Mouse (Mus musculus) gastrocnemius, postnatal 10 days (tissue): ENCODE results near the gene Rps6ka5. TPM values are rescaled to one million over a fixed set of nuclear protein-coding genes. Genes with fewer than 3 reads are reported as not detected.

Experiments
- DNase-seq: peaks from one replicate; pipeline ENCODE4 v3.0.0; 2021; ENCODE audit warnings: mixed read lengths
- long read RNA-seq, 2 experiments: library from polyadenylated mRNA; stranded (forward); transcript quantifications; one replicate each; pipeline ENCODE4 v2.0.0; 2021
- total RNA-seq, 2 experiments: library from RNA; stranded (reverse); gene quantifications; 2 replicates each; pipeline ENCODE4 v1.2.3; 2021

The Rps6ka5 gene
- total RNA-seq = 10 to 100 TPM; 10.4 to 11.5 TPM
- long read RNA-seq, experiment 1, full-length matches to known transcripts = 6 of 10 reads
- long read RNA-seq, experiment 1, partial matches to known transcripts = 0 of 10 reads
- long read RNA-seq, experiment 1, other reads (novel, unspliced or antisense) = 4 of 10 reads
- long read RNA-seq, experiment 2, full-length matches to known transcripts = 8 of 11 reads
- long read RNA-seq, experiment 2, partial matches to known transcripts = 1 of 11 reads
- long read RNA-seq, experiment 2, other reads (novel, unspliced or antisense) = 2 of 11 reads

DNA sequence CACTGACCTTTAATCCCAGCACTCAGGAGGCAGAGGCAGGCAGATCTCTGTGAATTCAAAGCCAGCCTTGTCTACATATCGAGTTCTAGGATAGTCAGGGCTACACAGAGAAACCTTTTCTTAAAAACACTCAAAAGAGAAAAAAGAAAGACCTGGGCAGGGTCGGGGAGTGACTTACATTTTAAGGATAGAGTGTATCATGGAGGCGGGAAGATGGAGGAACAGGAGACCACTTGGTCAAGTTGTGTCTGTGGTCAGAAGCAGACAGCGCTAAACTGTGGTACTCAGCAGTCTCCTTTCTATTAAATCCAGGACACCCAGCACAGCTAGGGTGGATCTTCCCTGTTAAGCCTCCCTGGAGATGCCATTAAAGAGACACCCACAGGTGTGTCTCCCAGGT is at the start of gene Rps6ka5:
Gene Rps6ka5 (minus strand): TSS at position 333 of the 400 bp plus-strand sequence.
- no peak for DNase-seq

DNA sequence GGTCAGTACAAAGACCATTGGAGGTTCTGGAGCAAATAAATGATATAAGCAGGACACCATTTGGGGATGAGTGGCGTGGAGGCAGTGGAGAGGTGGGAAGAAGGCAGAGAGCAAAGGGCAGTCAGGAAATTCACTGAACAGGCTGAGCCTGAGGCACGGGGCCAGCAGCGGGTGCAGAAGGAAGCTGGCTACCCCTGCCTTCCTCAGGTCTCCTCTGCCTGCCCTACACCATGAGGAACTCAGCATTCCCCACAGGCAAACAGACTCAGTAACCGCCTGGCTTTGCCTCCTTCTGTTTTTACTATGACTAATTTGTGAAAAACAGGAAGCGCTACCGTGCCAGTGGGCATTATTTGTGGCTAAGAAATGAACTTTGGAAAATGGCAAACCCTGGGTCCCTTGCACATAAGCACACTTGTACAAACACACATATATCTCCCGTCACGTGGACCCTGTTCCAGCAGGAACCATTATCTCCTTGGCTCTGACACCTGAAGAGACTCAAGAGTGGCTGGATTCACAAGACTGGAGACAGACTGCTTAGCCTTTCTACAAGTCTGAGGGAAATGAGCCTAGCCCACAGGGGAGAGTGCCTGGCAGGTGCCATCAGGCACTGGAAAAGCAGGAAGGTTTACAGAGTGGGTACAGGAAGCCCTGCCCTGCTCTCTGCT is 49.3 kb upstream of the Rps6ka5 start:
- no peak for DNase-seq

DNA sequence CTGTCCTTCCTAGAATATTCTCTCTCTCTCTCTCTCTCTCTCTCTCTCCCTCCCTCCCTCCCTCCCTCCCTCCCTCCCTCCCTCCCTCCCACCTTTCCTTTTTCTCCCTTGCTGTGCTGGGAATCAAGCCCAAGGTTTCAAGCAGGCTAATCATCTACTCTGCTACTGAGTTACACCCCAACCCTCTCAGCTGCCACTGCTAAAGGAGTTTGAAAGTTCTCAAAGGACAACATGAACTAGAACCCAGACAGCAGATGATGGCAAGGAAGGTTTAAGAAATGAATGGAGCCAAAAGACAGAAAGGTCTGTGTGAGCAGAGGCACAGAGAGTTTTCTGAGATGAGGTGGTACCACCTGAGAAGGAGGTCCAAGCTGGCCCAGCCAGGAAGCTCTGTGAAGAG is 48.5 kb upstream of the Rps6ka5 start:
- DNase-seq = no peak

DNA sequence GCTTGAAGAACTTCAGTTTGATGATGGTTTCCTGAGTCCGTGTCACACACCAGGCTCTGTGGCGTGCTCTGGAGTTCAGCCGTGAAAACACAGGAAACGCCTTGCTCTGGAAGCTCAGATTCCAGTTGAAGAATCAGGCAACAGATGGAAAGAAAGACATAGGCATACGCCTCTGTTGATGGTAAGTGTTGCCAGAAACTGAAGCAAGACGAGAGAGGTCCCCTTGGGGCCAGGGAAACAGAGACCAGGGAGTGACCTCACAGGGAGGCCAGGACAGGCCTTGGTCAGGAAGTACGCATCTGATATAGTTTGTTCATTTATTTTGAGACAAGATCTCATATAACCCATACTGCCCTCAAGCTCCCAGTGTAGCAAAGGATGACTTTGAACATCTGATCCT is 48.0 kb upstream of the Rps6ka5 start:
- no peak for DNase-seq

DNA sequence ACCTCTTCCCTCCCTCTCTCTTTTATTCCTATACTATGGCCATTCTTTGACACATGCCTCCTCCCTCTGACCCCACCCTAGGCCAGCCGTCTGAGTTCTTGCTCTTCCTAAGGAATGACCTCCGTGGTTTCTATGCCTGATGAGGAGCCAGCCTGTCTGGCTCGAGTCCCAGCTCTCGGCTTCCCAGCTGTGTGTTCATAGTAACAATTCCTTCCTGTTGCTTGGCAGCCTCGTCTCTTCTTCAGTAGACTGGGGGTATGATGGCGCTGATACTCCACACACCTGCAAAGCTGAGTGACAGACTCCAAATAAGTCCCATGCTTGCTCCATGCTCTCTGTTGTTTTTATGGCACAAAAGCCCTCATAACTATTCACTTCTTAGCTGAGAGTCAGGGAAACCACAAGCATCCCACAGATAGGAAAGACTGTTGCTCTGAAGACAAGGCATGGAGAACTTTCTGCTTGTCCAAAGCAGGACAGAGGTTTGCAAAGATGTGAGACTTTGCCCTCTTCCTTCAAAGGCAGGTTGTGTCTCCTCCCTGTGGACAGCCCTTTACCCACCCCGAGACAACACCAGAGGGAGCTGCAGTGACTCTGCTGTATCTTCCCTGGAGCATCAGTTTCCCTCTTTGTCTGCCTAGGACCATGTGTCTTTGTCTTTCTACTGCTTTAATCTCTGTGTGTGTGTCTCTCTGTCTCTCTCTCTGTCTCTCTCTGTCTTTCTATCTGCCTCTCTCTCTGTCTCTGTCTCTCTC is 45.6 kb upstream of the Rps6ka5 start:
- DNase-seq = peak; percentile 61

DNA sequence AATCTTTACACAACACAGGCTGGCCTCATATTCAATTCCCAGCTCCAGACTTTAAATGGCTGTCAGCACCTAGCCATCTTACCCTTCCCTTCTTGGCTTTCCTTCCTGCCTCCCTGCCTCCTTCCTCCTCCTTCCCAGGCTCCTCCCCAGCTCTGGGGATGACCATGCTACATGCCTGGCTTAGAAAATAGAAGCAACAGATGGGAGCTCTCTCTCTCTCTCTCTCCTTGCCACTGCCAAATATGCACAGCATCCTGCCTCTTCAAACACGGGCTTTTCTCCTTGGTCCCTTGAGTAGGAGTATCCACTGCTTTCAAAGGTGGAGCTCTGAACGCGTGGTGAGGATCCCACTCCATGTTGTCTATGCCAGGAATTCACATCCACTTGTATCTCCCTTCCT is 44.0 kb upstream of the Rps6ka5 start:
- no peak for DNase-seq

DNA sequence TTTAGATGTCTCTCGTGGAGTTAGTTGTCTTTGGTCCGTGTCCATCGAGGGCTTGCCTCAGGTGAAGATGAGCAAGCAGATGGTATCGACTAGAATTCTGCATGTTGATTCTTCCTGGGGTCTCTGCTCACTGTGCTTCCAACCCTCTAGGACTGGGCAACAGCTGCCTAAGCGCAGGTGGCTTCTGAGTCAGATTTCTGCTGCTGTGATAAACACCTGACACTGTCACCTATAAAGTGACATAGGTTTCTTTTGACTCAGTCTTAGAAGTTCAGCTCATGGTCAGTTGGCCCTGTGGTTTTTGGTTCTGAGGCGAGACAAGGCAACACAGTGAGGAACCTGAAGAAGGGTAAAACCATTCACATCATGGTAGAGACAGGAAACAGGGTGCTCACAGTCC is 43.1 kb upstream of the Rps6ka5 start:
- no peak for DNase-seq

DNA sequence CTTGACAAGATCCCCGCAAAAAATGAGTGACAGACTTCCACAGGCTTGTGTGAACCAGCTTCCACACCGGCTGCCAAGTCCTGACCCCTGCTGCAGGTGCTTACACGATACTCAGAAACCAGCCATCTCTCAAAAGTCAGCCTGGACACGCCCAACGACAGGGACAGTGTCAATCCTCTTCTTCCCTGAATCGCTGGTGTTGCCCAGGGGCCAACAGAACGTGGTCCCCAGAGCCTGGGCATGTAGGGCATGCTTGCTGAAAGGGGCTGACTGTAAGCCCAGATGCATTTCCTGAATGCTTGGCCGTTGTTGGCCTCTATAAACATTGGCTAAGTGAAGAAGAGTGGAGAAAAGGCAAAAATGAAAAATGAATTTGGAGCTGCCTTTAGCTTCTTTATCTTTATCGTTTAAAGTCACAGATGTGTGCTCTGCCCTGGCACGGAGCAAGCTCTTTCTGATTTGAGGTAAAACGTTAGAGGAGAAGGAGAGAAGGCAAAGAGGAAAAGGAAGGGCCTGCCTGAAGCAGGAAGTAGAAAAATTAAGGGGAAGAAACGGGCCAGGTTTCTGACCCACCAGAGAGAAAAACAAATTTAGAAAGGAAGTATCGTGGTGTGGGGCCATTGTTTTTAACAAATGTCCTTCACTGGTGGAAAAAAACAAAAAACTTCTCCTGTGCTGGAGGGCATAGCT is 37.7 kb upstream of the Rps6ka5 start:
- DNase-seq = no peak

DNA sequence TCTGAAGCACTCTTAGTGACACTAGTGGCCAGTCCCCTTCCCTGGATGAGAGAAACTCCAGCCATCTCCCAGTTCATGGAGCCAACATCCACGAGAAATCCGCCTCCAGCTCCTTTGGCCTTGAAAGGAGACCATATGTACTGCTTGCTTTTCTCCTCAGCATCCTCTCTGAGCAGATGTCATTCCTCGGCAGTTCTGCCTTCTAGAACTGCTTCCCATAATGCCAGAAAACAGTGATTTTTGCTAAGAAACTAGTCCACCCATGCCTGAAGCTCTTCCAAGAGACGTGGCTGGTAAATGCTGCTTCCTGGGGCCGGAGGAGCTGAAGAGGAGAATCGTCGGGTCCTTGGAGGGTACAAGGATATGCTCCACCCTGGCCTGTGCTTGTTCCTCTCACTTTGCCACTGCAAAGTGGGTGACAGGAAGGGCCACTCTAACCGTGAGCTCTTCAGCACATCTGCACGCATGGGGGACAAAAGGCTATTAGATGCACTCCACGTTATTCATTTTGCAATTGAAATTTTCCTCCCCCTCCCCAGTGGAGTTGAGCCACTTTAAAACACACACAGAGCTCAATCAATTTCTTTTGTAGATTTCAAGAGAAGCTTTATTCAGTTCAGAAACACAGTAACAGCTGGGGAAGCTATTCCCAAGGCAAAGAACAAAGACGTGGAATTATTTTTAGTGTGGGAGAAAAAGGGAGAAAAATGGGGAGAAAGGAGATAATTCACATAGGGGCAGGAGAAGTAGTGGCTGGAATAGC is 36.1 kb upstream of the Rps6ka5 start:
- no peak for DNase-seq

DNA sequence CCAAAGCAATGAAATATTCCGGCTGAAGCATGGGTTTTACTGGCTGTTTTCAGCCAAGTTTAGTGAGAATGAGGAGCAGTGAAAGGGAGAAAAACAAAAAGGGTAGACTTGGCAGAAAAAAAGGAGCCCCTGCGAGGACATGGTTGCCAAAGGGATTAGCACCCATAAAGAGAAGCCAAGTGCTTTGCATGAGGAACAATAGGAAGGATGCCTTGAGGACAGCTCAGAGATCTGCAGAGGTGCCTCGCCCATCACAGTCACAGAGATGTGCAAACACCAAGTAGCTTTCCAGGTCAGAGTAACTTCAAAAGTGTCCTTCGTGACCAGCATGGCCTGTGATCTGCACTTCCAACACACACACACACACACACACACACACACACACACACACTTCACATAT is 30.6 kb upstream of the Rps6ka5 start:
- no peak for DNase-seq

DNA sequence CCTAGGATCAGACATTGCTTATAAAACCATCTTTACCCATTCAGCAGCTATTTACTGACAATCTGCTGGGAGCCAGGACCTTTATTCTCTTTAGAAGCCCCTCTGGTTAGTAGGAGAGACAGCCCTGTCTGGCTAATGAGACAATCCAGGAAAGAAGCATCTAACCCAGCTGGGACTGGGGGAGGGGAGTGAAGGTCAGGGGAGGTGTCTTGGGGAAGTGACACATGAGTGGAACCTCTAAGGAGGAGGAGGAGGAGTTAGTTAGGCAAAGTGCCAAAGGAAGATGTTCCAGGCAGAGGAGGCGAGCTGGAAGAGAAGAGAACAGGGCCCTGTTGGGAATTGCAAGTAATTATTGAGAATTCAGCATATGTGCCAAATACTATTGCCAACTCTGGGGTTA is 26.9 kb upstream of the Rps6ka5 start:
- DNase-seq = no peak

DNA sequence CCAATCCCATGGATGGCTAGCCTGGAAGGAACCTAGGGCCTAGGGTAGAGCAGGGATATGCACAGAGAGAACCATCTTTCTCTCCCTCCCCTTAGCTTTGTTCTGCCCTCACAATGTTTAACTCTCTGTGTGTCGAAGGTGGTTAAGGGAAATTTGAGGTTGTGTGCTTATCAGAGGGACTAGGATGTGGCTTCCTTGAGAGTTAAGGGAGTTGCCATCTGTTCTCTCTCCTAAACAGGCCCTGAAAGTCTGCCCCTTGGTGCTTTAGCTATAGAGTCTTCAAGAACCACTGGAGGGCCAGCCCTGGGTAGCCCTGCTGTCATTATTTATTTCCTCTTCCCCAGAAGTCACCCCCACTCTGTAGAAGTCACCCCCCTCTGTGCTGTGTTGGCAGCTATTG is 26.2 kb upstream of the Rps6ka5 start:
- DNase-seq = no peak

DNA sequence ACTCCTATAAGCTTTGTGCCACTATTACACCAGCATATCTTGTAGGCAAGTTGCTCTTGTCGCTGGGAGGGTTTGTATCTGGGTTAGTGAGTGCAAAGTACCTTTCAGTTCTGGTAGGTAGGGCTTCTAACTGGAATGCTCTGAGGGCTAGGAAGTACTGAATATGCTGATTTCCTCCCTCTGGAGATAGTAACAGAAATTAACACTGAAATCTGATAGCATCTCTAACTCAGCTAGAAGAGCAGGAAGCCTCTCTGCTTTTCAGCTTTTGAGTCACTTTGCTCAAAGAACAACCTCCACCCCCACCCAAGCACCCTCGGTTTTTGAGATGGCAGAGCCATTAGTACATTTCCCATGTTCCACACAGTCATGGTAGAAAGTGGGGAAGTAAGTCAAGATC is 15.7 kb upstream of the Rps6ka5 start:
- no peak for DNase-seq

DNA sequence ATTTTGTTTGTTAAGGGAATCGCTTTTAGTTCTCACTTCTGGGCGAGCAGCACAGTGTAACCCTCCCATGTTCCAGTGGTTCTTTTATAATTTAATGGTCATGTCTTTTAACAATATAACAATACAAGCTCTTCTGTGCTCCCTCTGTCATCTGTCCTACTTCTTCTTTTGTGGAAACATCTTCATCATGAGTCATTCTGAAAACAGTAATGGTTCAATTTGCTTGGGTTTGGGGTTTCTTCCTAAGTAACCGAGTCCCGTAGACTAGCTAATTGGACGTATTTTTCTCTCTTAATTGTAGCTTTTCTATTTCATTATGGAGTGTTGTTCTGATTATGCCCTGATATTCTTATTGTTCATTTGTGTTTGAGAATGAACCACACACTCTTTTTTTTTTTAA is 13.5 kb upstream of the Rps6ka5 start:
- DNase-seq = no peak

DNA sequence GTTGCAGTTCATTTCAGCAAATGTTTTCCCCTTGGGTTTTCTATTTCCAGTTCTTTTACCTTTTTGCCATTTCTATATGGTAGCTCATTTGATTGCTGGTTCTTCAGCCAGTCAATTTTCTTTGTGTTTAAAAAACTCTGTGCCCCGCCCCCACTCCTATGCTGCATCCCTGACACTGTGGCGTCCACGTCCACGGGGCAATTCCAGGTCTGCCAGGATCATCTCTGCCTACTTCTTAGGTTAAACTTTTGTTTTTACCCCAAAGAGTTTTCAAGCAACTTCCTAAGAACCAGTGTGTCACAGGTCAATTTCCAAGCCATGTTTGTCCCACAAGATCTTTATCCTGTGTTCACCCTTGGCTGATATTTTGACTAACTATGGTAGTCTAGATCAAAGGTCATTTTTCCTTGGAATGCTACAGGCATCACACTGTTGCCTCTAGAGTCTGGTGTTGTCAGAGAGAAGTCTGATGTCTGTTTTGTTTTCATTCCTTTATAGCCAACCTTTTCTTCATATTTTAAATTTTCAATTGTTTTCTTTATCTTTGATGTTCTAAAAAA is 12.3 kb upstream of the Rps6ka5 start:
- DNase-seq = no peak

DNA sequence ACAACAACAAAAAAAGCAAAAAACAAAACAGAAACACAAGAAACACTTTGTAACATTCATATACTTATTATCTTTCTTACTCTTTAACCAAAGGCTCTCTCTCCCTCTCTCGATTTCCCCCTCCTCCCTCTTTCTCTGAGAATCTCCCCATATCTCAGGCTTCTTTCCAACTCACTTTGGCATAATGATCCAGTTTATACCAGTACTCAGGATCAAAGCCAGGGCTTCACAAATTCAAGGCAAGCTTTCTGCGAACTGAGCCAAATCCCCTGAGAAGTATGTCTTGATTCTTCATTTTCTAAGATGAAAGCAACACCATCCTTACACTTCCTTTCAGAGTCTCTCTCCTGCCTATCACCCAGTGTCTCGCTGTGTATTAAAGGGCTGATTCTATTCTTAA is 11.7 kb upstream of the Rps6ka5 start:
- no peak for DNase-seq

DNA sequence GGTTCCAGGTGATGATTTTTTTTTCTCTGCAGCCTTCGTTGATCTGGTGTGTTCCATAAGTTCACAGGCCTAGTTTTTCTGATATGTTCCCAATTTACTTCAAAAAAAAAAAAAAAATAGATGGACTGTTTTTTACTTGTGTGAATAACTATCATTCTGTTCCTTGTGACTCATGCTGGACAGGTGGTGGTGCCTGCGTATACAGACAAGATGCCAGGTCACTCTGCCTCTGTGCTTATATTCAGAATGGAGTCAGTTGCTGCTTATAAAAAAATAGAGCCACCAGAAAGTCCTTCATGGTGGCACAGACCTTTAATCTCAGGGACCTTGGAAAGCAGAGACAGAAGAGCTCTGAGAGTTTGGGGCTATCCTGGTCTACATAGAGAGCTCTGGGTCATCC is 8.8 kb upstream of the Rps6ka5 start:
- no peak for DNase-seq

DNA sequence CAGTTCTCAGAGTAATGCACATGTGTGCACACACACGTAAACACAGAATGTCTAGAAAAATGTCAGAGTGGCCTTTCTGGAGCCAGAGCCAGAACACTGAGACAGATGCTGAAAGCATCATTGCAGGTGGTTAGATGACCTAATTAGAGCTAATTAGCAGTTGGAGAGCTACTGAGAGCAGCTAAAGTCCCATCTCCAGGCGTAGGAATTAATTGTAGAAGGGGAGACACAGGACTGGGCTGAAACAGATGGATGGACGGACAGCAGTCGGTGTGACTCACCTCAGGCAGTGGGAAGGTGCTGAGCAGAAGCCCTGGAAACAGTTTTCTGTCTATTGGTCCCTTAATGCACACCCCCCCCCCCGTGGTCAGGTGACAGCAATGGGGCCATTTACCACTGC is 8.4 kb upstream of the Rps6ka5 start:
- no peak for DNase-seq

DNA sequence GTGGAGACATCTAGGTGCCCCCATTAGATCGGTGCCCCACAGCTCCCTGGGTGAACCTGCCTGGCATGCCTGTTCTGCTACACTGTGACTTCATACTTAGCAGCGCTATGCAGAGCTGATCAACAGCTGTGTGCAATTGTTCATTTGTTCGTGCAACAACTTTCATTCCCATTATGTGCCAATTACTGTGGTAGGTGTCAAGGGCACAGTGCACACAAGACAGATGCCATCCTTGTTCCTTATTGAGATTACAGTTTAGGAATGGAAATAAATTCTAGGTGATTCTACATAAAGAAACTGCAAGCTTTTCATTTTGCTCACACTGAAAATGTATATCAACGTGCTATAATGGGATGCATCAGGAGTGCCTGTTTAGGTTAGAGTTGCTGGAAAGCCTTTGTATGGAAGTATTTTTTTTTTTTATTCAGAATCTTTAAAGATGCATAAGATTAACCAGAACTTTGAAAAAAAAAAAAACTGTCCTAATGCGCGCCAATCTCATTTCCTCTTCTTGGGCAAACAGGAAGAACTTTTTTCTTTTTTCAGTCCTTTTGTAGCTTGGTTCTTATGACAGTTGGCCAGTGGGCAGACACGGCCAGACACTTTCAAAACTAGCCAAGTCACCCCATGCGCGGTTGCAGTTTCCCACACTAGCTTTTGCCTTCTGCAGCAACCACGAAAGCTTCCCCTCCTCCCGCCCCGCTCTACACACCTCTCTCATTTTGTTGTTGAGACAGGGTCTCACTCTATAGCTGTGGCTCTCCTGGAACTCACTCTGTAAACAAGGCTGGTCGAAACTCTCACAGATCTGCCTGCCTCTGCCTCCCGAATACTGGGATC is 2.1 kb upstream of the Rps6ka5 start:
- no peak for DNase-seq

DNA sequence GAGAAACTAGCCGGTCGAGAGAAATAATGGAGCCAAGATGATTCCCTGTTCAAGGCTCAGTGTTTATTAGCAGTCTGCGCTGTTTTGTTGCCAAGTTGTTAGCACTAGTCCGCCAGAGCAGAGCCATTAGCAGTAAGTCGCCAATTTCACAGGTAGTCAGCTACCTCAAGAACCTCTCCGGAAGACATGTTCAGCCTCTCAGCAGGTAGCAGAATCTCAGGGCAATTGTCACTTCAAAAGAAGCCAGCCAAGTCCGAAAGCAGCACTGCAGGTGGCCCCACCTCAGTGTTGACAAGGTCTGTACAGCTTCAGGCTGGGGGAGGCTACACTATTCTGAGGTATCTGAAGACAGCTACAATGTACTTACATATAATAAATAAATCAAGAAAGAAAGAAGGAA is 1.1 kb upstream of the Rps6ka5 start:
- no peak for DNase-seq

DNA sequence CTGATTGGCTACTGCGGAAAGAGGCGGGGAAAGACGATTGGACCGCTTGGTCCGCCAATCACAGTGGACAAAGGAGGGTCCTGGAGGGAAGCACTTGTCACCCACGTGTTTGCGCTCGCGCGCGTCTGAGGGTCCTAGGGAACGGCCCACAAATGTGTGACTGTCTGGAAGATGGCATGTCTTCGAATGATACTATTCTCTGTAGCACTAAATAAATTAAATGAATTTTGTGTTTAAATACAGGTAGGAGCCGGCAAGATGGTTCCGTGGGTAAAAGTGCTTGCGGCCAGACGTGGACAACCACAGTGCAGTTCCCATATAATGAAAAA is 1.4 kb downstream of the Rps6ka5 start:
- no peak for DNase-seq
